Mouse (Mus musculus) intestine, embryonic 15.5 days (tissue): ENCODE results near the gene Zfp873. TPM values are rescaled to one million over a fixed set of nuclear protein-coding genes. Genes with fewer than 3 reads are reported as not detected.
"Not testable (repeated sequence)": the region's sequence is repeated elsewhere in the genome, so short reads cannot be mapped to it uniquely, and the experiment has no call there.

ENCODE experiments used
- ATAC-seq: fragments of 200-750 bp; cut with Nextera tagmentation; 2 replicates; pipeline ENCODE4 v1.8.0; 2017; ENCODE audit warnings: moderate TSS enrichment, moderate library complexity
- H3K27ac ChIP-seq: fragments of 300-500 bp; sonication (generic); 2 replicates; pipeline ENCODE4 v1.5.1; 2015; ENCODE audit warnings: mild to moderate bottlenecking, inconsistent platforms
- H3K27me3 ChIP-seq: fragments of 300-500 bp; sonication (generic); replicated peaks from 2 replicates; pipeline ENCODE4 v1.6.1; 2015; ENCODE audit warnings: inconsistent platforms
- H3K36me3 ChIP-seq: fragments of 300-500 bp; sonication (generic); 2 replicates; pipeline ENCODE4 v1.6.1; 2015; ENCODE audit warnings: inconsistent platforms
- H3K4me1 ChIP-seq: fragments of 300-500 bp; sonication (generic); replicated peaks from 2 replicates; pipeline ENCODE4 v1.6.1; 2015; ENCODE audit warnings: inconsistent platforms
- H3K4me2 ChIP-seq: fragments of 300-500 bp; sonication (generic); replicated peaks from 2 replicates; pipeline ENCODE4 v1.6.1; 2015; ENCODE audit warnings: mild to moderate bottlenecking, inconsistent platforms
- H3K4me3 ChIP-seq: fragments of 300-500 bp; sonication (generic); replicated peaks from 2 replicates; pipeline ENCODE4 v1.5.1; 2015; ENCODE audit warnings: inconsistent platforms
- H3K9ac ChIP-seq: fragments of 300-500 bp; sonication (generic); 2 replicates; pipeline ENCODE4 v1.6.1; 2015; ENCODE audit warnings: inconsistent platforms
- H3K9me3 ChIP-seq: fragments of 300-500 bp; sonication (generic); 2 replicates; pipeline ENCODE4 v1.6.1; 2016; ENCODE audit warnings: inconsistent platforms
- whole genome bisulfite sequencing: fragments of 180-500 bp; shearing (Covaris S2); methylation state at CpG from one replicate; pipeline ENCODE4 v1.1.7; 2015; 5-methylcytosine and 5-hydroxymethylcytosine counted together
- polyA plus RNA-seq: library from polyadenylated mRNA; unstranded; fragments of >200 nt; fragmentation: Nextera tagmentation; extraction: Ambion mirVana; gene quantifications from 2 replicates; pipeline ENCODE4 v1.2.1, GENCODE M21; 2015

The Zfp873 gene
- polyA plus RNA-seq = 10.7 and 11.3 TPM in 2 replicates

DNA sequence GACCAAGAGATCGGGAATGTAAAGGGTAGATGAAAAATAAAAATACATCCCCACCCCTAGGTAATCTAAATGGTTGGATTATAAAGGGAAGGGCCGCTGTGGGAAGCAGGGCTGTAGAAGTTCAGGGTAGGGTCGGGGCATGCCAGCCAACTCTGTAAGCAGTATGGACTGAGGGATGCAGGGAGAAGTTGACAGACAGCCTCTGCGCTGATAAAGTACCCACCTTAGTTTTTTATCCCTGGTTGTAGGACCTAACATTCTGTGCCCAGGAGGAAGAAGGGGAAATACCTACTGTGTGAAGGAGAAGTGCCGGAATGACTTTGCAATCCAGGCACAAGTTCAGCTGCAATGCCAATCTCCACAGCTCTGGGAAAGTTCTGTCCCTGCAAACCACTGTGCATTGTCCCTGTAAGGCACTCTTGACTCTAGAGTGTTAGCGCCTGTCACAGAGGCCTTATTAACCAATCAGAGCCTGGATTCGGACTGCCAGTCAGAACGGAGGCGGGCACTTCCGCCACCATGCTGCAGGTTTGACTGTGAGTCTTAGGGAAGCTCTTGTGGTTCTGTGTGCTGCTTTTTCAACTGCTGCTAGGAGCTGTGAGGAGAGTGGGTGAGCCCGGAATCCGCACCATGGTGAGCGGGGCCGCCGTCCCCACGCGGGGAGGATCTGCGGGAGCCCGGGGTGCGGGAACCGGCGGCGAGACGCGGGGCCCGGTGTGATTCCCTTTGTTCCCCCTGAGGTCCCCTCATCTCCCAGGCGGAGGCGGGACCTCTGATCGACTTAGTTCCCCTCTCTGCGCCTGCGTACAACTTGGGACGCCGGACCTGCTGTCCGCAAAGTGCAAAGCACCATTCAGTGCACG is at the start of gene Zfp873:
Gene Zfp873 (plus strand): TSS at position 527 of the 863 bp plus-strand sequence.
- Histone ChIP-seq H3K27ac (peak within 1 kb of the TSS; percentile 97), H3K9ac (peak within 1 kb of the TSS; percentile 87), H3K4me1 (no peaks in the 10 kb centered on the region), H3K4me3 (peak within 1 kb of the TSS; percentile 70), H3K36me3 (peaks cover 8% of the 10 kb centered on the region; the same call in 1 of the 2 replicates), H3K27me3 (no peaks in the 10 kb centered on the region), H3K9me3 (no peaks in the 10 kb centered on the region), H3K4me2 (peak within 1 kb of the TSS; percentile 56)
- WGBS = 8% methylated on average over 35 of the region's 35 CpGs
- peak; percentile 100 for ATAC-seq

DNA sequence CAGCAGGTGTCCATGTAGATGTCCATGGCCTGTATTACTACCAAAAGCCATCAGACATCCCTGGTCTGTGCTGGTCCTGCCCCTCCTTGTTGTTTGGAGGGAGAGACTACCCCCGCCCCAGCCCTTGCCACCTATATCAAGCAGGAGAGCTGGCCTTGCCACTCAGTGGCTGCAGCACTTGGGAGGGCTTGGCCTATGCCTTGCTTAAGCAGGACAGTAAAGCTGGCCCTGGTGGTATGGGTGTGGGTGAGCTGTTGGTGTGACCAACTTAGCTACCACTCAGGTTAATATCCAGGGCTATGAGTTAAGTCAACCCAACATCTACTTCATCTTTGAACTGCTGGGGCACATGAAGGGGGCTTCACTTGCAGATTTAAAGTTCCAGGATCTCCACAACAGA is 44.7 kb upstream of the Zfp873 start:
- H3K27me3 ChIP-seq, H3K4me2 ChIP-seq, H3K36me3 ChIP-seq, H3K9ac ChIP-seq, H3K27ac ChIP-seq, ATAC-seq, H3K4me3 ChIP-seq, H3K9me3 ChIP-seq, H3K4me1 ChIP-seq: not testable (repeated sequence)
- 94% methylated on average over 1 of the region's 1 CpGs for WGBS

DNA sequence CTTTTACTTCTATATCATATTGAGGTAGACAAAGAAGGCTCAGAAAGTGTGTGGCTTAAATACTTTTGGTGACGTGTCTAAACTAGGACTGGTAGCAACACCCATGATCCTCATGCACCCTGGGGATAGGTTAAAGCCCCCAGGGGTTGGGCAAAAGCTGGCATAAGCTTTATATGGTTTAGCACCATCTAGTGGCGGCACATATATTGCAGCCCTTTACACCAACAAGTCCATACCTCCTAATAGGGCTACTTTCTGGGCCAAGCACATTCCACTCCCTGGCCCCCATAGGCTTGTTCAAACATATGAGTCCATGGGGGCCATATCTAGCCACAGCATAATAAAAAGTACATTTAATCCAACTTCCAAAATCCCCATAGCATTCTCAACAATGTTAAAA is 43.1 kb upstream of the Zfp873 start:
- H3K4me2 ChIP-seq, ATAC-seq, H3K27me3 ChIP-seq, H3K27ac ChIP-seq, H3K36me3 ChIP-seq, H3K4me1 ChIP-seq, H3K9ac ChIP-seq, H3K4me3 ChIP-seq, H3K9me3 ChIP-seq: not testable (repeated sequence)
- WGBS = 62% methylated on average over 2 of the region's 2 CpGs

DNA sequence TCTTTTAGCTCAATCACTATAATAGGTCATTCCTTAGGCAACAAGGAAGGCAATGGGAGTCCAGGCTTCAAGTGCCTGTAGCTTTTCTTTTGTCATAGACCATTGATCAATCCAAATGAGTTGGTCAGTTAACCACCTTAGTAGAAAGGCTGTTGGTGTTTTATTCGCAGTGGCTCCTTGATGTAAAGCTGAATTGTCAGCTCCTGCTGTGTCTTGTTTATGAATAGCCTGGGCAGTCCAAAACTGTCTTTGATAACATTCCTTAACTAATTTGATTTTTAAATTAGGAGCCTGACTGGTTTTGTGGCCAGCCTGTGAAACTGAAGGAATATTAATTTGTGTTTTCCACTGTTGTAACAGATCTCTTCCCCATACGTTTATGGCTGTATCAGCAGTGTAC is 5.7 kb upstream of the Zfp873 start:
- Histone ChIP-seq H3K4me2 (no peak overlapping the region), H3K4me3 (no peak overlapping the region), H3K9me3 (no peaks in the 10 kb centered on the region), H3K27me3 (no peaks in the 10 kb centered on the region), H3K27ac (no peak overlapping the region), H3K36me3 (no peaks in the 10 kb centered on the region), H3K9ac (no peak overlapping the region), H3K4me1 (no peaks in the 10 kb centered on the region)
- no peak for ATAC-seq
- 74% methylated on average over 2 of the region's 2 CpGs for WGBS

DNA sequence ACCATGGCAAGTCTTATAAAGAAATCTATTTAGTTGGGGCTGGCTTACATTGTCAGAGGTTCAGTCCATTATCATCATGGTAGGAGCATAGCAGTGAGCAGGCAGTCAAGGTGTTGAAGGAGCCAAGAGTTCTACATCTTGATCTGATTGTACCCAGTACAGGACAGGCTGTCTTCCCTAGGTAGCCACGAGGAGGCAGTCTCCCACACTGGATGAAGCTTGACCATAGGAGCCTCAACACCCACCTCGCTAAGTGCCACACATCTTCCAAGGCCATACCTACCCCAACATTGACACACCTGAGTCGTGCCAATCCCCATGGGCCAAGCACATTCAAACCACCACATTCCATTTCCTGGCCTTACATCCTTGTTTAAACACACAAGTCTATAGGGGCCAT is 1.3 kb upstream of the Zfp873 start:
- Histone ChIP-seq H3K27ac (no peak overlapping the region), H3K4me3 (no peak overlapping the region), H3K27me3 (no peaks in the 10 kb centered on the region), H3K36me3 (no peaks in the 10 kb centered on the region), H3K4me1 (no peaks in the 10 kb centered on the region), H3K9ac (no peak overlapping the region), H3K9me3 (no peaks in the 10 kb centered on the region), H3K4me2 (no peak overlapping the region)
- WGBS = 82% methylated on average over 3 of the region's 3 CpGs
- ATAC-seq = no peak

DNA sequence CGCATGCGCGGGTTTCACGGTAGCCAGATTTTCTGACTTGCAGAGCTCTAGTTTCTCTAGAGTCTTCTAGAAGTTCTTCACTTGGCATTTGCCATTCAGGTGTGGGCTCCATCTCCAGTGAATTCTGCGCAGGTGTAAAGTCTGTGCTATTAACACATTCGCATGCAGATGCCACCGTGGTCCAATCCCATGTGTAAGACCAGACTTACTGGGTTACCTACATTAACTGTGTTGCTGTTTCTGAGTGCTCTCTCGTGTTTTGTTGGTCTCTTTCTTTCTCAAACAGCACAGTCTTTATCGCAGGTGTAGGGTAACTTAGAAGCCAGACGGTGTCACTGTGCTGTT is 509 bp downstream of the Zfp873 start:
- H3K9ac ChIP-seq = peak overlapping the region; percentile 87; the same call in 1 of the 2 replicates
- ATAC-seq = peak; percentile 48
- 30% methylated on average over 10 of the region's 10 CpGs for WGBS

DNA sequence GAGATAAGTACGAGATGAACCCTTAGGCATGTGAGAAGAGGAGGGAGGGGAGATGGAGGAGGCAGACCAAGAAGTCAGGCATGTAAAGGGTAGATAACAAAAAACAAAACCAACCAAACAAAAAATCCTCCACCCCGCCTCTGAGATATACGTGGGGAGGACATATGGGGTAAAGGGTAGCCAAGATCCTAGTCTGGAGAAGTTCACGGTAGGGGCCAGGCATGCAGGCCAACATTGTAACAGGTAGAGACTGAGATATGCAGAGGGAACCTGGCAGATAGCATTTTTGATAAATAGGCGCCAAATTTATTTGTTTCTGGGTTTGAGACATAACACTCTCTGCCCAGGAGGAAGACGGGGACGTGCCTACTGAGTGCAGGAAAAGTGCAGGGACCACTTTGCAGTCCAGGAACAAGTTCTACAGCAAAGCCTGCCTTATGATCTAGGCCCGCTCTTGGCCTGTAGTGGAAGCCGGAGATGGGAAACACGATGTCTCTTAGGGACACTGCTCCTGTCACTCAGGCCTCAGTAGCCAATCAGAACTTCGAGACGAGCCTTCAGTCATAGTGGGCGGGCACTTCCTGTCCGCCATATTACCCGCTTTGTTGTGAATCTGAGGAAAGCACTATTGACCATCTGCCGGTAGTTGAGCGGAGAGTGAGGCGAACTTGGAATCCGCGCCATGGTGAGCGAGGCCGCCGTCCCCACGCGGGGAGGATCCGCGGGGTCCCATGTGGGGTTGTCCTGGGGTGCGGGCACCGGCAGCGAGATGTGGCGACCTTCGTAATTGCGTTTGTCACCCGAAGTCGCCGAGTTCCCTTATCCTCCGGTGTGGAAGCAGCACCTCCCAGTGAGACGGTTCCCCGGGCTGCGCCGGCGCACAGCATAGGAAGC is 35.1 kb downstream of the Zfp873 start, which contains the start of gene BC024063:
Gene BC024063 (plus strand): TSS at position 626 of the 894 bp plus-strand sequence.
- H3K4me3 ChIP-seq = peak within 1 kb of the TSS; percentile 54
- not testable (repeated sequence) for H3K4me1 ChIP-seq, H3K9me3 ChIP-seq, H3K27me3 ChIP-seq, H3K36me3 ChIP-seq
- H3K9ac ChIP-seq = peak within 1 kb of the TSS; percentile 54
- peak; percentile 99 for ATAC-seq
- peak within 1 kb of the TSS; percentile 52 for H3K4me2 ChIP-seq
- H3K27ac ChIP-seq = peak within 1 kb of the TSS; percentile 79
- WGBS = 17% methylated on average over 42 of the region's 42 CpGs

More for the DNA sequence above, 509 bp downstream of the Zfp873 start:
- H3K27me3 ChIP-seq, H3K4me1 ChIP-seq, H3K9me3 ChIP-seq: not testable (repeated sequence)
- Histone ChIP-seq H3K4me2 (peak overlapping the region; percentile 56), H3K4me3 (peak overlapping the region; percentile 70), H3K27ac (peak overlapping the region; percentile 97; the same call in 1 of the 2 replicates), H3K36me3 (peaks cover 12% of the 10 kb centered on the region)

DNA sequence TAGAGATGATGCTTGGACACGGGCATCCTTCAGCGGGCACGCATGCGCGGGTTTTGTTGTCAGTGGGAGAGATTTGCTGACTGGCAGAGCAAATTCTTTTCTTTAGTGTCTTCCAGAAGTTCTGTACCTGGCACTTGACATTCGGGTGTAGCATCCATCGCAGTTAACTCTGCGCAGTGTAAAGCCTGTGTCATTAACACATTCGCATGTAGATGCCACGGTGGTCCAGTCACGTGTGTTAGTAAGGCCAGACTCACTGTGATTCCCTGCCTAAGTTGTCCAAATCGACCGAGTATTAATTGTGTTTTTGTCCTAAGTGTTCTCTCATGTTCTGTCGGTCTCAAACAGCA is 35.7 kb downstream of the Zfp873 start:
- not testable (repeated sequence) for H3K27ac ChIP-seq

More for the DNA sequence above, 35.7 kb downstream of the Zfp873 start:
- 16% methylated on average over 14 of the region's 14 CpGs for WGBS
- H3K36me3 ChIP-seq, H3K4me1 ChIP-seq, H3K27me3 ChIP-seq, ATAC-seq, H3K9me3 ChIP-seq: not testable (repeated sequence)
- peak overlapping the region; percentile 52 for H3K4me2 ChIP-seq
- H3K4me3 ChIP-seq = peak overlapping the region; percentile 54
- H3K9ac ChIP-seq = peak overlapping the region; percentile 54

Other genes with a start within 250 kb of the Zfp873 start
- gene Gm4767, start 235.9 kb upstream of the Zfp873 start, polyA plus RNA-seq = 2.7 and 2.8 TPM in 2 replicates
- 5.5 and 6.3 TPM in 2 replicates for gene Gm32687, start 184.2 kb upstream of the Zfp873 start, polyA plus RNA-seq
- 2.3 and 2.7 TPM in 2 replicates for gene Zfp781, start 117.6 kb upstream of the Zfp873 start, polyA plus RNA-seq
- 3.1 and 3.8 TPM in 2 replicates for gene BC024063, start 35.2 kb downstream of the Zfp873 start, polyA plus RNA-seq
- 4.6 and 5.4 TPM in 2 replicates for gene AU041133, start 79.9 kb downstream of the Zfp873 start, polyA plus RNA-seq
- 12.6 and 13.8 TPM in 2 replicates for gene Zfp938, start 193.2 kb downstream of the Zfp873 start, polyA plus RNA-seq